Mouse (Mus musculus) midbrain, embryonic 16.5 days (tissue): Measurements from ENCODE around the gene Il10rb. TPM values are rescaled to one million over a fixed set of nuclear protein-coding genes. Genes with fewer than 3 reads are reported as not detected.

ENCODE experiments used
- ATAC-seq: fragments of 200-750 bp; cut with Nextera tagmentation; 2 replicates; pipeline ENCODE4 v1.8.0; 2017; ENCODE audit warnings: moderate TSS enrichment
- H3K27ac ChIP-seq: fragments of 300-500 bp; sonication (generic); 2 replicates; pipeline ENCODE4 v1.5.1; 2014; ENCODE audit warnings: mild to moderate bottlenecking, low read length, mixed read lengths
- H3K27me3 ChIP-seq: fragments of 300-500 bp; sonication (generic); 2 replicates; pipeline ENCODE4 v1.6.1; 2014; ENCODE audit warnings: low read depth, low read length, mixed read lengths; ENCODE audit not compliant: control insufficient read depth, insufficient read depth
- H3K36me3 ChIP-seq: fragments of 300-500 bp; sonication (generic); 2 replicates; pipeline ENCODE4 v1.6.1; 2014; ENCODE audit warnings: mild to moderate bottlenecking, low read length, moderate library complexity, mixed read lengths; ENCODE audit not compliant: control insufficient read depth, insufficient read depth
- H3K4me1 ChIP-seq: fragments of 300-500 bp; sonication (generic); 2 replicates; pipeline ENCODE4 v1.6.1; 2014; ENCODE audit warnings: mild to moderate bottlenecking, low read length, mixed read lengths; ENCODE audit not compliant: control insufficient read depth, insufficient read depth
- H3K4me2 ChIP-seq: fragments of 300-500 bp; sonication (generic); 2 replicates; pipeline ENCODE4 v1.6.1; 2014; ENCODE audit warnings: mild to moderate bottlenecking, low read length, mixed read lengths
- H3K4me3 ChIP-seq: fragments of 300-500 bp; sonication (generic); 2 replicates; pipeline ENCODE4 v1.5.1; 2014; ENCODE audit warnings: low read depth, mild to moderate bottlenecking, low read length, moderate library complexity, mixed read lengths
- H3K9ac ChIP-seq: fragments of 300-500 bp; sonication (generic); 2 replicates; pipeline ENCODE4 v1.6.1; 2014; ENCODE audit warnings: low read depth, low read length, mixed read lengths
- H3K9me3 ChIP-seq: fragments of 300-500 bp; sonication (generic); replicated peaks from 2 replicates; pipeline ENCODE4 v1.6.1; 2014; ENCODE audit warnings: mild to moderate bottlenecking, low read length, mixed read lengths; ENCODE audit not compliant: control insufficient read depth, poor library complexity, severe bottlenecking
- WGBS: fragments of 180-500 bp; shearing (Covaris S2); extraction: QIAGEN DNeasy Blood & Tissue Kit; methylation state at CpG from one replicate; pipeline ENCODE4 v1.1.7; 2014; 5-methylcytosine and 5-hydroxymethylcytosine counted together
- polyA plus RNA-seq: library from polyadenylated mRNA; unstranded; fragments of >200 nt; fragmentation: Nextera tagmentation; extraction: Ambion mirVana; gene quantifications from 2 replicates; pipeline ENCODE4 v1.2.1, GENCODE M21; 2015

Gene Il10rb
- polyA plus RNA-seq, 1 experiment from 2014 or later, result 11.1 TPM

- H3K4me3 ChIP-seq, result no peak overlapping the region
- no peak for ATAC-seq
- H3K4me1 ChIP-seq, result no peaks in the 10 kb centered on the region; the same call in 1 of the 2 replicates
- no peak overlapping the region for H3K27ac ChIP-seq
- WGBS, result 28% methylated on average over 3 of the region's 3 CpGs
- no peaks in the 10 kb centered on the region for H3K9me3 ChIP-seq
- H3K27me3 ChIP-seq, result no peaks in the 10 kb centered on the region
- no peak overlapping the region for H3K4me2 ChIP-seq
- H3K36me3 ChIP-seq, result no peaks in the 10 kb centered on the region
- H3K9ac ChIP-seq, result no peak overlapping the region
These were observed 42.5 kb upstream of the Il10rb start for GRCm38 (mm10) chr16:91363483-91363882.

- no peaks in the 10 kb centered on the region for H3K36me3 ChIP-seq
- H3K9me3 ChIP-seq, result no peaks in the 10 kb centered on the region
- H3K9ac ChIP-seq, result no peak overlapping the region
- no peak overlapping the region for H3K4me3 ChIP-seq
- H3K27ac ChIP-seq, result no peak overlapping the region
- H3K27me3 ChIP-seq, result no peaks in the 10 kb centered on the region
- ATAC-seq, result no peak
- no peaks in the 10 kb centered on the region for H3K4me1 ChIP-seq
- no peak overlapping the region for H3K4me2 ChIP-seq
These were observed 39.4 kb upstream of the Il10rb start for GRCm38 (mm10) chr16:91366567-91366966.

- no peak for ATAC-seq
- Histone ChIP-seq H3K9ac (no peak overlapping the region), H3K4me1 (no peaks in the 10 kb centered on the region), H3K27ac (no peak overlapping the region), H3K36me3 (no peaks in the 10 kb centered on the region), H3K4me3 (no peak overlapping the region), H3K4me2 (no peak overlapping the region), H3K9me3 (no peaks in the 10 kb centered on the region), H3K27me3 (no peaks in the 10 kb centered on the region)
- 86% methylated on average over 2 of the region's 2 CpGs for WGBS
These were observed 38.9 kb upstream of the Il10rb start for GRCm38 (mm10) chr16:91367066-91367465.

- WGBS, result under 1% methylated on average over 62 of the region's 62 CpGs
- Histone ChIP-seq H3K36me3 (no peaks in the 10 kb centered on the region), H3K27ac (peak within 1 kb of the TSS; percentile 96), H3K27me3 (no peaks in the 10 kb centered on the region), H3K9ac (peak within 1 kb of the TSS; percentile 91), H3K4me3 (peak within 1 kb of the TSS; percentile 82), H3K4me2 (peak within 1 kb of the TSS; percentile 81), H3K4me1 (peaks cover 8% of the 10 kb centered on the region), H3K9me3 (no peaks in the 10 kb centered on the region)
- peak; percentile 97 for ATAC-seq
These were observed 33.1 kb upstream of the Il10rb start, which contains the start of gene Ifnar2 for GRCm38 (mm10) chr16:91372577-91373472. Gene Ifnar2 (plus strand): TSS chr16:91372783.

- Histone ChIP-seq H3K4me1 (peaks cover 8% of the 10 kb centered on the region), H3K27me3 (no peaks in the 10 kb centered on the region), H3K36me3 (no peaks in the 10 kb centered on the region), H3K27ac (peak overlapping the region; percentile 96), H3K9ac (peak overlapping the region; percentile 91), H3K4me3 (peak overlapping the region; percentile 82), H3K4me2 (peak overlapping the region; percentile 81), H3K9me3 (no peaks in the 10 kb centered on the region)
- 48% methylated on average over 12 of the region's 13 CpGs for WGBS
- ATAC-seq, result no peak
These were observed 32.3 kb upstream of the Il10rb start for GRCm38 (mm10) chr16:91373473-91374252.

- Histone ChIP-seq H3K27me3 (no peaks in the 10 kb centered on the region), H3K9me3 (no peaks in the 10 kb centered on the region), H3K36me3 (no peaks in the 10 kb centered on the region), H3K27ac (no peak overlapping the region), H3K4me1 (peaks cover 8% of the 10 kb centered on the region), H3K4me3 (no peak overlapping the region), H3K9ac (no peak overlapping the region), H3K4me2 (no peak overlapping the region; the same call in 1 of the 2 replicates)
- no peak for ATAC-seq
- 98% methylated on average over 3 of the region's 3 CpGs for WGBS
These were observed 31.7 kb upstream of the Il10rb start for GRCm38 (mm10) chr16:91374253-91374634.

GRCm38 (mm10) chr16:91376701-91377100 is 29.3 kb upstream of the Il10rb start:
- H3K4me1 ChIP-seq, result peaks cover 8% of the 10 kb centered on the region
- no peak for ATAC-seq
- no peak overlapping the region for H3K9ac ChIP-seq
- no peak overlapping the region for H3K27ac ChIP-seq
- H3K36me3 ChIP-seq, result no peaks in the 10 kb centered on the region
- H3K9me3 ChIP-seq, result no peaks in the 10 kb centered on the region
- H3K4me2 ChIP-seq, result no peak overlapping the region
- no peaks in the 10 kb centered on the region for H3K27me3 ChIP-seq
- H3K4me3 ChIP-seq, result no peak overlapping the region
- 85% methylated on average over 10 of the region's 10 CpGs for WGBS

- Histone ChIP-seq H3K9ac (no peak overlapping the region), H3K9me3 (no peaks in the 10 kb centered on the region), H3K27ac (no peak overlapping the region; the same call in 1 of the 2 replicates), H3K4me1 (peaks cover 5% of the 10 kb centered on the region), H3K4me2 (no peak overlapping the region), H3K36me3 (no peaks in the 10 kb centered on the region), H3K27me3 (no peaks in the 10 kb centered on the region), H3K4me3 (no peak overlapping the region)
- no peak for ATAC-seq
- WGBS, result 63% methylated on average over 17 of the region's 17 CpGs
These were observed 27.5 kb upstream of the Il10rb start for GRCm38 (mm10) chr16:91378431-91378986.
